Mouse (Mus musculus) heart, embryonic 14.5 days (tissue): ENCODE measurements around the gene Shf. TPM values are rescaled to one million over a fixed set of nuclear protein-coding genes. Genes with fewer than 3 reads are reported as not detected.

Experiments used
- ATAC-seq: fragments of 200-750 bp; cut with Nextera tagmentation; 2 replicates; pipeline ENCODE4 v1.8.0; 2017; ENCODE audit warnings: low read depth, moderate TSS enrichment; ENCODE audit not compliant: insufficient number of reproducible peaks, insufficient read depth, low FRiP score
- H3K27ac ChIP-seq, 2 experiments: fragments of 200-500 bp in 1 of 2; fragments of 300-500 bp in 1 of 2; sonication (generic) in 1 of 2; replicated peaks in 1 of 2; 2 replicates each; pipeline ENCODE4 v1.5.1; 2012 to 2014; ENCODE audit warnings: low read depth in 2 of 2, low read length in 2 of 2, control low read depth in 1 of 2, mild to moderate bottlenecking in 1 of 2, mixed read lengths in 1 of 2; ENCODE audit not compliant: control insufficient read depth in 1 of 2, insufficient read depth in 1 of 2
- H3K27me3 ChIP-seq: fragments of 300-500 bp; sonication (generic); 2 replicates; pipeline ENCODE4 v1.6.1; 2014; ENCODE audit warnings: mild to moderate bottlenecking, low read length, control low read depth; ENCODE audit not compliant: control insufficient read depth, insufficient read depth
- H3K36me3 ChIP-seq: fragments of 300-500 bp; sonication (generic); 2 replicates; pipeline ENCODE4 v1.6.1; 2014; ENCODE audit warnings: mild to moderate bottlenecking, control low read depth, low read length, mixed read lengths; ENCODE audit not compliant: control insufficient read depth, insufficient read depth
- H3K4me1 ChIP-seq, 2 experiments: fragments of 200-500 bp in 1 of 2; fragments of 300-500 bp in 1 of 2; sonication (generic) in 1 of 2; 2 replicates each; pipeline ENCODE4 v1.6.1; 2012 to 2014; ENCODE audit warnings: low read length in 2 of 2, control low read depth in 1 of 2, mixed read lengths in 1 of 2; ENCODE audit not compliant: control insufficient read depth in 2 of 2, insufficient read depth in 2 of 2
- H3K4me2 ChIP-seq: fragments of 300-500 bp; sonication (generic); 2 replicates; pipeline ENCODE4 v1.6.1; 2014; ENCODE audit warnings: mild to moderate bottlenecking, low read length
- H3K4me3 ChIP-seq, 2 experiments: fragments of 200-500 bp in 1 of 2; fragments of 300-500 bp in 1 of 2; sonication (generic) in 1 of 2; 2 replicates each; pipeline ENCODE4 v1.5.1; 2012 to 2014; ENCODE audit warnings: low read length in 2 of 2, mild to moderate bottlenecking in 2 of 2, control low read depth in 1 of 2, low read depth in 1 of 2, moderate library complexity in 1 of 2; ENCODE audit not compliant: control insufficient read depth in 1 of 2, insufficient read depth in 1 of 2
- H3K9ac ChIP-seq: fragments of 300-500 bp; sonication (generic); 2 replicates; pipeline ENCODE4 v1.6.1; 2014; ENCODE audit warnings: mild to moderate bottlenecking, low read length
- H3K9me3 ChIP-seq: fragments of 300-500 bp; sonication (generic); 2 replicates; pipeline ENCODE4 v1.6.1; 2016; ENCODE audit warnings: low read length, control low read depth; ENCODE audit not compliant: control insufficient read depth
- WGBS: fragments of 180-500 bp; shearing (Covaris S2); extraction: QIAGEN DNeasy Blood & Tissue Kit; methylation state at CpG from one replicate; pipeline ENCODE4 v1.1.7; 2014; 5-methylcytosine and 5-hydroxymethylcytosine counted together
- polyA plus RNA-seq: library from polyadenylated mRNA; unstranded; fragments of >200 nt; fragmentation: Nextera tagmentation; extraction: Ambion mirVana; gene quantifications from 2 replicates; pipeline ENCODE4 v1.2.1, GENCODE M21; 2014

Shf gene
- polyA plus RNA-seq, 1 experiment from 2014 or later = 3.6 TPM

- Histone ChIP-seq H3K9ac (no peak overlapping the region), H3K36me3 (no peaks in the 10 kb centered on the region), H3K4me1 (peaks cover 0 to 8% of the 10 kb centered on the region in 2 experiments; a peak in 1 of 4 replicates), H3K27me3 (no peaks in the 10 kb centered on the region), H3K4me2 (no peak overlapping the region), H3K9me3 (no peaks in the 10 kb centered on the region), H3K27ac (no peak overlapping the region), H3K4me3 (no peak overlapping the region)
- ATAC-seq = no peak
- 73% methylated on average over 3 of the region's 3 CpGs for WGBS
Observed at GRCm38 (mm10) chr2:122324586-122324985, 44.4 kb downstream of the Shf start.

GRCm38 (mm10) chr2:122323960-122324359, 45.0 kb downstream of the Shf start:
- Histone ChIP-seq H3K27ac (no peak overlapping the region), H3K9ac (no peak overlapping the region), H3K4me2 (no peak overlapping the region), H3K9me3 (no peaks in the 10 kb centered on the region), H3K27me3 (no peaks in the 10 kb centered on the region), H3K4me3 (no peak overlapping the region), H3K36me3 (no peaks in the 10 kb centered on the region), H3K4me1 (peaks cover 0 to 8% of the 10 kb centered on the region in 2 experiments; a peak in 1 of 4 replicates)
- 42% methylated on average over 3 of the region's 3 CpGs for WGBS
- ATAC-seq = no peak

- 49% methylated on average over 4 of the region's 4 CpGs for WGBS
- Histone ChIP-seq H3K4me1 (peaks cover 7 to 11% of the 10 kb centered on the region in 2 experiments; a peak in 3 of 4 replicates), H3K36me3 (no peaks in the 10 kb centered on the region), H3K4me3 (no peak overlapping the region), H3K4me2 (no peak overlapping the region), H3K27me3 (peaks cover 51% of the 10 kb centered on the region), H3K9ac (no peak overlapping the region), H3K9me3 (no peaks in the 10 kb centered on the region), H3K27ac (no peak overlapping the region)
- no peak for ATAC-seq
Observed at GRCm38 (mm10) chr2:122317384-122317783, 51.6 kb downstream of the Shf start.

- Histone ChIP-seq H3K9ac (no peak within 1 kb of the TSS), H3K4me3 (no peak within 1 kb of the TSS), H3K9me3 (no peaks in the 10 kb centered on the region), H3K4me2 (no peak within 1 kb of the TSS), H3K36me3 (no peaks in the 10 kb centered on the region), H3K4me1 (peaks cover 7 to 11% of the 10 kb centered on the region in 2 experiments; a peak in 3 of 4 replicates), H3K27me3 (peaks cover 71% of the 10 kb centered on the region), H3K27ac (no peak within 1 kb of the TSS)
- 85% methylated on average over 7 of the region's 7 CpGs for whole genome bisulfite sequencing
- ATAC-seq = no peak
Observed at GRCm38 (mm10) chr2:122315372-122315771, 53.6 kb downstream of the Shf start, which contains the start of gene Duox1. Gene Duox1 (plus strand): TSS chr2:122315672.

GRCm38 (mm10) chr2:122313536-122313935, 55.4 kb downstream of the Shf start, which contains the start of gene Duoxa1:
Gene Duoxa1 (minus strand): TSS chr2:122313730.
- H3K4me3 ChIP-seq = peak within 1 kb of the TSS; percentile 21 to 30
- no peak within 1 kb of the TSS for H3K27ac ChIP-seq
- H3K4me2 ChIP-seq = peak within 1 kb of the TSS; percentile 61
- H3K27me3 ChIP-seq = peaks cover 83% of the 10 kb centered on the region
- H3K9me3 ChIP-seq = no peaks in the 10 kb centered on the region
- H3K4me1 ChIP-seq = peaks cover 7 to 11% of the 10 kb centered on the region in 2 experiments; a peak in 3 of 4 replicates
- H3K36me3 ChIP-seq = no peaks in the 10 kb centered on the region
- ATAC-seq = no peak
- WGBS = 2% methylated on average over 24 of the region's 24 CpGs
- H3K9ac ChIP-seq = peak within 1 kb of the TSS; percentile 6; the same call in 1 of the 2 replicates

GRCm38 (mm10) chr2:122312722-122313417, 56.1 kb downstream of the Shf start:
- peaks cover 86% of the 10 kb centered on the region for H3K27me3 ChIP-seq
- H3K36me3 ChIP-seq = no peaks in the 10 kb centered on the region
- 5% methylated on average over 27 of the region's 27 CpGs for WGBS
- H3K9ac ChIP-seq = peak overlapping the region; percentile 6; the same call in 1 of the 2 replicates
- peak overlapping the region; percentile 21 to 30 for H3K4me3 ChIP-seq
- H3K9me3 ChIP-seq = no peaks in the 10 kb centered on the region
- no peak overlapping the region for H3K27ac ChIP-seq
- H3K4me1 ChIP-seq = peaks cover 7 to 11% of the 10 kb centered on the region in 2 experiments; a peak in 3 of 4 replicates
- ATAC-seq = no peak
- peak overlapping the region; percentile 61 for H3K4me2 ChIP-seq

- no peaks in the 10 kb centered on the region for H3K9me3 ChIP-seq
- H3K27ac ChIP-seq = no peak overlapping the region
- WGBS = 59% methylated on average over 2 of the region's 2 CpGs
- peaks cover 7 to 11% of the 10 kb centered on the region in 2 experiments; a peak in 3 of 4 replicates for H3K4me1 ChIP-seq
- H3K9ac ChIP-seq = no peak overlapping the region
- ATAC-seq = no peak
- H3K36me3 ChIP-seq = no peaks in the 10 kb centered on the region
- peaks cover 88% of the 10 kb centered on the region for H3K27me3 ChIP-seq
- no peak overlapping the region for H3K4me3 ChIP-seq
- H3K4me2 ChIP-seq = no peak overlapping the region
Observed at GRCm38 (mm10) chr2:122311561-122311960, 57.4 kb downstream of the Shf start.
